Mouse (Mus musculus) erythroblast, embryonic 14.5 days (primary cell): ENCODE measurements around the gene Csmd2.

Experiments
- GATA1 ChIP-seq: IDR thresholded peaks from 2 replicates; pipeline ENCODE4 v1.6.1; 2012; ENCODE audit warnings: low read length, inconsistent platforms, mixed read lengths
- TAL1 ChIP-seq: IDR thresholded peaks from 3 replicates; pipeline ENCODE4 v1.6.1; 2012; ENCODE audit warnings: low read length, inconsistent platforms, mixed read lengths

GRCm38 (mm10) chr4:128084466-128084865, 96.8 kb downstream of the Csmd2 start:
- TF ChIP-seq TAL1 = no peak
- no peak for TF ChIP-seq GATA1
